Mouse (Mus musculus): ENCODE data around the gene Rbl2. TPM values are rescaled to one million over a fixed set of nuclear protein-coding genes. Genes with fewer than 3 reads are reported as not detected.
A peak's percentile ranks its signal among the peaks of the same experiment; 100 is the strongest.

The Rbl2 gene
- polyA plus RNA-seq, 1 experiment from 2014 or later, result 14.4 TPM

GRCm38 (mm10) chr8:91106271-91106670 is 36.4 kb downstream of the Rbl2 start:
- Histone ChIP-seq H3K36me3 (peaks cover 64% of the 10 kb centered on the region), H3K9ac (no peak overlapping the region), H3K27ac (replicated peaks) (no peak overlapping the region), H3K4me1 (no peaks in the 10 kb centered on the region), H3K4me3 (no peak overlapping the region), H3K27me3 (replicated peaks) (no peaks in the 10 kb centered on the region), H3K9me3 (no peaks in the 10 kb centered on the region), H3K4me2 (no peak overlapping the region)
- no peak for ATAC-seq (ENCODE audit: extremely low read depth, insufficient number of reproducible peaks, low FRiP score, low TSS enrichment)
- 84% methylated on average over 12 of the region's 12 CpGs for WGBS

GRCm38 (mm10) chr8:91111868-91112477 is 42.1 kb downstream of the Rbl2 start:
- Histone ChIP-seq H3K27ac (replicated peaks) (no peak overlapping the region), H3K9ac (no peak overlapping the region), H3K4me2 (no peak overlapping the region), H3K4me1 (no peaks in the 10 kb centered on the region), H3K27me3 (replicated peaks) (no peaks in the 10 kb centered on the region), H3K4me3 (no peak overlapping the region), H3K36me3 (peaks cover 75% of the 10 kb centered on the region), H3K9me3 (no peaks in the 10 kb centered on the region)
- ATAC-seq (ENCODE audit: extremely low read depth, insufficient number of reproducible peaks, low FRiP score, low TSS enrichment), result no peak
- WGBS, result 76% methylated on average over 5 of the region's 5 CpGs

GRCm38 (mm10) chr8:91114428-91114827 is 44.6 kb downstream of the Rbl2 start:
- H3K27ac ChIP-seq (replicated peaks), result no peak overlapping the region
- no peak for ATAC-seq (ENCODE audit: extremely low read depth, insufficient number of reproducible peaks, low FRiP score, low TSS enrichment)
- WGBS, result 84% methylated on average over 5 of the region's 5 CpGs
- H3K36me3 ChIP-seq, result peaks cover 81% of the 10 kb centered on the region
- H3K9ac ChIP-seq, result no peak overlapping the region
- H3K4me1 ChIP-seq, result no peaks in the 10 kb centered on the region
- no peak overlapping the region for H3K4me3 ChIP-seq
- no peak overlapping the region for H3K4me2 ChIP-seq
- H3K9me3 ChIP-seq, result no peaks in the 10 kb centered on the region
- H3K27me3 ChIP-seq (replicated peaks), result no peaks in the 10 kb centered on the region

- Histone ChIP-seq H3K9me3 (no peaks in the 10 kb centered on the region), H3K36me3 (peaks cover 86% of the 10 kb centered on the region)
These were observed 45.1 kb downstream of the Rbl2 start for GRCm38 (mm10) chr8:91114910-91115309.

GRCm38 (mm10) chr8:91117537-91117936 is 47.7 kb downstream of the Rbl2 start:
- Histone ChIP-seq H3K9ac (no peak overlapping the region), H3K4me3 (no peak overlapping the region), H3K4me1 (no peaks in the 10 kb centered on the region), H3K27ac (replicated peaks) (no peak overlapping the region), H3K9me3 (no peaks in the 10 kb centered on the region), H3K27me3 (replicated peaks) (no peaks in the 10 kb centered on the region), H3K36me3 (peaks cover 97% of the 10 kb centered on the region), H3K4me2 (no peak overlapping the region)
- no peak for ATAC-seq (ENCODE audit: extremely low read depth, insufficient number of reproducible peaks, low FRiP score, low TSS enrichment)
- 78% methylated on average over 4 of the region's 4 CpGs for WGBS

More at GRCm38 (mm10) chr8:91114910-91115309, 45.1 kb downstream of the Rbl2 start:
- Histone ChIP-seq H3K27ac (replicated peaks) (no peak overlapping the region), H3K4me3 (no peak overlapping the region), H3K4me1 (no peaks in the 10 kb centered on the region), H3K9ac (no peak overlapping the region), H3K4me2 (no peak overlapping the region), H3K27me3 (replicated peaks) (no peaks in the 10 kb centered on the region)
- no peak for ATAC-seq (ENCODE audit: extremely low read depth, insufficient number of reproducible peaks, low FRiP score, low TSS enrichment)
- 81% methylated on average over 11 of the region's 11 CpGs for WGBS

- 68% methylated on average over 3 of the region's 3 CpGs for WGBS
- Histone ChIP-seq H3K9ac (no peak overlapping the region), H3K9me3 (no peaks in the 10 kb centered on the region), H3K4me2 (no peak overlapping the region), H3K27me3 (replicated peaks) (no peaks in the 10 kb centered on the region), H3K36me3 (peaks cover 97% of the 10 kb centered on the region), H3K4me3 (no peak overlapping the region), H3K4me1 (no peaks in the 10 kb centered on the region), H3K27ac (replicated peaks) (no peak overlapping the region)
- no peak for ATAC-seq (ENCODE audit: extremely low read depth, insufficient number of reproducible peaks, low FRiP score, low TSS enrichment)
These were observed 48.3 kb downstream of the Rbl2 start for GRCm38 (mm10) chr8:91118131-91118530.

- no peaks in the 10 kb centered on the region for H3K4me1 ChIP-seq
- no peak for ATAC-seq (ENCODE audit: extremely low read depth, insufficient number of reproducible peaks, low FRiP score, low TSS enrichment)
- H3K4me3 ChIP-seq, result no peak overlapping the region
- no peaks in the 10 kb centered on the region for H3K27me3 ChIP-seq (replicated peaks)
- no peaks in the 10 kb centered on the region for H3K9me3 ChIP-seq
- no peak overlapping the region for H3K27ac ChIP-seq (replicated peaks)
- WGBS, result 91% methylated on average over 5 of the region's 5 CpGs
- peaks cover 97% of the 10 kb centered on the region for H3K36me3 ChIP-seq
- H3K9ac ChIP-seq, result no peak overlapping the region
- no peak overlapping the region for H3K4me2 ChIP-seq
These were observed 54.5 kb downstream of the Rbl2 start for GRCm38 (mm10) chr8:91124315-91124714.

- WGBS, result 92% methylated on average over 8 of the region's 8 CpGs
- no peak overlapping the region for H3K27ac ChIP-seq (replicated peaks)
- no peak overlapping the region for H3K4me3 ChIP-seq
- H3K9me3 ChIP-seq, result no peaks in the 10 kb centered on the region
- H3K4me2 ChIP-seq, result no peak overlapping the region
- no peaks in the 10 kb centered on the region for H3K27me3 ChIP-seq (replicated peaks)
- peaks cover 89% of the 10 kb centered on the region for H3K36me3 ChIP-seq
- H3K9ac ChIP-seq, result no peak overlapping the region
- H3K4me1 ChIP-seq, result no peaks in the 10 kb centered on the region
- no peak for ATAC-seq (ENCODE audit: extremely low read depth, insufficient number of reproducible peaks, low FRiP score, low TSS enrichment)
These were observed 56.9 kb downstream of the Rbl2 start for GRCm38 (mm10) chr8:91126786-91127185.

GRCm38 (mm10) chr8:91132731-91133130 is 62.9 kb downstream of the Rbl2 start:
- no peak for ATAC-seq (ENCODE audit: extremely low read depth, insufficient number of reproducible peaks, low FRiP score, low TSS enrichment)
- Histone ChIP-seq H3K4me3 (peak overlapping the region; percentile 84), H3K4me1 (peaks cover 16% of the 10 kb centered on the region), H3K36me3 (peaks cover 32% of the 10 kb centered on the region), H3K27me3 (replicated peaks) (no peaks in the 10 kb centered on the region), H3K4me2 (peak overlapping the region; percentile 78), H3K9me3 (no peaks in the 10 kb centered on the region), H3K9ac (peak overlapping the region; percentile 87), H3K27ac (replicated peaks) (no peak overlapping the region)
- WGBS, result 68% methylated on average over 4 of the region's 4 CpGs

- no peaks in the 10 kb centered on the region for H3K9me3 ChIP-seq
- peak overlapping the region; percentile 87 for H3K9ac ChIP-seq
- peaks cover 16% of the 10 kb centered on the region for H3K4me1 ChIP-seq
- ATAC-seq (ENCODE audit: extremely low read depth, insufficient number of reproducible peaks, low FRiP score, low TSS enrichment), result peak; percentile 99
- H3K36me3 ChIP-seq, result peaks cover 24% of the 10 kb centered on the region
- under 1% methylated on average over 51 of the region's 58 CpGs for WGBS
- H3K27me3 ChIP-seq (replicated peaks), result no peaks in the 10 kb centered on the region
- H3K4me3 ChIP-seq, result peak overlapping the region; percentile 84
- peak overlapping the region; percentile 78 for H3K4me2 ChIP-seq
- peak overlapping the region; percentile 28; the same call in 1 of the 2 replicates for H3K27ac ChIP-seq (replicated peaks)
These were observed 63.7 kb downstream of the Rbl2 start for GRCm38 (mm10) chr8:91133441-91134069.

GRCm38 (mm10) chr8:91134070-91134475 is 64.2 kb downstream of the Rbl2 start:
- Histone ChIP-seq H3K36me3 (peaks cover 19% of the 10 kb centered on the region), H3K27me3 (replicated peaks) (no peaks in the 10 kb centered on the region), H3K4me2 (peak overlapping the region; percentile 65), H3K4me1 (peaks cover 16% of the 10 kb centered on the region), H3K9me3 (no peaks in the 10 kb centered on the region), H3K27ac (replicated peaks) (peak overlapping the region; percentile 49), H3K4me3 (peak overlapping the region; percentile 84), H3K9ac (peak overlapping the region; percentile 63; the same call in 1 of the 2 replicates)
- under 1% methylated on average over 24 of the region's 24 CpGs for WGBS
- ATAC-seq (ENCODE audit: extremely low read depth, insufficient number of reproducible peaks, low FRiP score, low TSS enrichment), result no peak

GRCm38 (mm10) chr8:91134659-91135058 is 64.8 kb downstream of the Rbl2 start:
- WGBS, result 63% methylated on average over 12 of the region's 12 CpGs
- peak overlapping the region; percentile 63; the same call in 1 of the 2 replicates for H3K9ac ChIP-seq

More at GRCm38 (mm10) chr8:91134659-91135058, 64.8 kb downstream of the Rbl2 start:
- peak overlapping the region; percentile 84 for H3K4me3 ChIP-seq
- H3K36me3 ChIP-seq, result peaks cover 13% of the 10 kb centered on the region
- H3K9me3 ChIP-seq, result no peaks in the 10 kb centered on the region
- ATAC-seq (ENCODE audit: extremely low read depth, insufficient number of reproducible peaks, low FRiP score, low TSS enrichment), result no peak
- no peaks in the 10 kb centered on the region for H3K27me3 ChIP-seq (replicated peaks)
- peak overlapping the region; percentile 49 for H3K27ac ChIP-seq (replicated peaks)
- H3K4me2 ChIP-seq, result peak overlapping the region; percentile 65
- H3K4me1 ChIP-seq, result peaks cover 16% of the 10 kb centered on the region

Measured in heart, embryonic 13.5 days (tissue).